Mouse (Mus musculus) thymus, adult 2 months (tissue): ENCODE data around the gene Pde9a.

Source experiments
- CTCF ChIP-seq: fragments of 200-500 bp; IDR thresholded peaks from 2 replicates; pipeline ENCODE4 v1.5.1; 2012; ENCODE audit warnings: mild to moderate bottlenecking, control low read depth, low read length, moderate library complexity, borderline replicate concordance; ENCODE audit not compliant: control insufficient read depth, poor library complexity, insufficient read depth; ENCODE audit errors: extremely low read depth
- POLR2A ChIP-seq: fragments of 200-500 bp; IDR thresholded peaks from 2 replicates; pipeline ENCODE4 v1.6.1; 2012; ENCODE audit warnings: mild to moderate bottlenecking, low read length, control low read depth, moderate library complexity; ENCODE audit not compliant: control insufficient read depth, poor library complexity, insufficient read depth; ENCODE audit errors: extremely low read depth

DNA sequence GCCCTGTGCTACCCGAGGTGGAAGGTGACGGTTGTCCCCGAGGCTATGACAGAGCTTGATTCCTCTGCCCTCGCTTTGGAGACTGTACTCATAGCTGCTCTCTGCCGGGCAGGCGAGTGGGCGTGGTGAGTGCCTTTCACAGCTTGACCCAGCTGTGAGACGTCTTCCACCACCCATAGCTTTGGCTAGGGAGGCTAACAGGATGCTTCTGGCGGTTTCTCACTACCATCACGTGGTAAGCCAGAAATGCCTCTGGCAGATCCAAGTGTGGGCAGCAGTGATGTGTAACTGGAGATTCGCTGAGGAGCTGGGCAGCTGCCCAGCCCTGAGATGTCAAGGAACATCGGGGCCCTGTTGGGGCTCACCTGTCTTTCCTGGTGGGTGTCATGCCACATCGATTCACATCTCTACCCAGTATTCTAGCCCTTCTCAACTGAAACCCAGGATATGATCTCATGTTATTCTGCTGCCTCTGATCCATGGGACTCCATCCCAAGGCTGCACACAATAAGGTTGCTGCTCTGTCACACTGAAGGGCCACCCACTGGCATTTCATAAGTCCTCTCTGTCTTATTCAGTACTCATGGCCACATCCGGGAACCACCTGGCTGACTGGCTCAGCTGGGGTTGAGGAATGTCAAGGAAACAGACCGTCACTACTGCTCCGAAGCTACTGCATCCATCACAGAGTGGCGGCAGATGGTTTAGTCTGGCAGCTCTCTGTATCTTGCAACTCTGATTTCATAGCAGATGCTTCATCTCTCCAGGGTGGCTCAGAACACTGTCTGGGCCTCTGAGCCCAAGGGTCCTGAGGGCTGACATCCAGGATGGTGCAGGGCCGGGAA is 70.9 kb downstream of the Pde9a start:
- TF ChIP-seq POLR2A (no peak), CTCF (no peak)
